Mouse (Mus musculus) cerebellum, adult 2 months (tissue): Measurements from ENCODE around the gene Kpna3.

Experiments used
- CTCF ChIP-seq: fragments of 200-500 bp; IDR thresholded peaks from 2 replicates; pipeline ENCODE4 v1.5.1; 2011; ENCODE audit warnings: low read depth, mild to moderate bottlenecking, control low read depth, low read length, moderate library complexity, borderline replicate concordance; ENCODE audit not compliant: insufficient read depth
- POLR2A ChIP-seq: fragments of 200-500 bp; IDR thresholded peaks from 2 replicates; pipeline ENCODE4 v1.6.1; 2011; ENCODE audit warnings: low read length, control low read depth, borderline replicate concordance; ENCODE audit not compliant: insufficient read depth

DNA sequence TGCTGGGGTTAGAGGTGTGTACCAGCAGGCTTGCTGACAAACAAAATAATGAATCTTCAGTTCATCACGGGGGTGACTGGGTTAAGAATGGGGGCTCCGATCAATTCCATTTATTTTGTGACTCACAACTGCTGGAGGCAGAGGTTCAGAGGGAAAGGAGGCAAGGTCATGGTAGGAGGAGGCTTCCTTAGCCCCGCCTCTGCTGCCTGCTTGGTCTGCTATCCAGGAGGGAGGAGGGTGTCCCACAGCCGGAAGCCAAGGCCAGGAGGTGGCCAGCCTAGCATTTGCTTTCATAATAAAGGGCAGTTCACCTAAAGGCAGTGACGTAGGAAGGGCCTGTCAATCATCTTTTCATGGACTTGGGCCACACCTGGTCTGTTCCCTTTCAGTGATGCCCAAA is 95.1 kb downstream of the Kpna3 start:
- TF ChIP-seq CTCF (no peak), POLR2A (no peak)
